Mouse (Mus musculus) liver, embryonic 12.5 days (tissue): ENCODE data around the gene Prkd1. TPM values are rescaled to one million over a fixed set of nuclear protein-coding genes. Genes with fewer than 3 reads are reported as not detected.
A peak's percentile ranks its signal among the peaks of the same experiment; 100 is the strongest.

Experiments used
- ATAC-seq: fragments of 200-750 bp; cut with Nextera tagmentation; 2 replicates; pipeline ENCODE4 v1.8.0; 2017; ENCODE audit warnings: moderate number of reproducible peaks, mild to moderate bottlenecking, moderate library complexity
- H3K27ac ChIP-seq: fragments of 300-500 bp; sonication (generic); 2 replicates; pipeline ENCODE4 v1.5.1; 2016; ENCODE audit warnings: mild to moderate bottlenecking
- H3K27me3 ChIP-seq: fragments of 300-500 bp; sonication (generic); replicated peaks from 2 replicates; pipeline ENCODE4 v1.6.1; 2016; ENCODE audit warnings: mild to moderate bottlenecking, moderate library complexity
- H3K36me3 ChIP-seq: fragments of 300-500 bp; sonication (generic); 2 replicates; pipeline ENCODE4 v1.6.1; 2016; ENCODE audit warnings: mild to moderate bottlenecking, moderate library complexity
- H3K4me1 ChIP-seq: fragments of 300-500 bp; sonication (generic); 2 replicates; pipeline ENCODE4 v1.6.1; 2016
- H3K4me2 ChIP-seq: fragments of 300-500 bp; sonication (generic); 2 replicates; pipeline ENCODE4 v1.6.1; 2016; ENCODE audit warnings: mild to moderate bottlenecking, moderate library complexity
- H3K4me3 ChIP-seq: fragments of 300-500 bp; sonication (generic); 2 replicates; pipeline ENCODE4 v1.5.1; 2016; ENCODE audit warnings: mild to moderate bottlenecking, moderate library complexity
- H3K9ac ChIP-seq: fragments of 300-500 bp; sonication (generic); 2 replicates; pipeline ENCODE4 v1.6.1; 2016; ENCODE audit warnings: mild to moderate bottlenecking, moderate library complexity
- H3K9me3 ChIP-seq: fragments of 300-500 bp; sonication (generic); replicated peaks from 2 replicates; pipeline ENCODE4 v1.6.1; 2016; ENCODE audit warnings: mild to moderate bottlenecking, moderate library complexity
- WGBS: fragments of 180-500 bp; shearing (Covaris S2); methylation state at CpG from one replicate; pipeline ENCODE4 v1.1.7; 2016; ENCODE audit not compliant: insufficient replicate concordance; 5-methylcytosine and 5-hydroxymethylcytosine counted together
- polyA plus RNA-seq: library from polyadenylated mRNA; unstranded; fragments of >200 nt; fragmentation: Nextera tagmentation; extraction: Ambion mirVana; gene quantifications from 2 replicates; pipeline ENCODE4 v1.2.1, GENCODE M21; 2016

Prkd1 gene
- polyA plus RNA-seq, 1 experiment from 2014 or later: 1.4 TPM

DNA sequence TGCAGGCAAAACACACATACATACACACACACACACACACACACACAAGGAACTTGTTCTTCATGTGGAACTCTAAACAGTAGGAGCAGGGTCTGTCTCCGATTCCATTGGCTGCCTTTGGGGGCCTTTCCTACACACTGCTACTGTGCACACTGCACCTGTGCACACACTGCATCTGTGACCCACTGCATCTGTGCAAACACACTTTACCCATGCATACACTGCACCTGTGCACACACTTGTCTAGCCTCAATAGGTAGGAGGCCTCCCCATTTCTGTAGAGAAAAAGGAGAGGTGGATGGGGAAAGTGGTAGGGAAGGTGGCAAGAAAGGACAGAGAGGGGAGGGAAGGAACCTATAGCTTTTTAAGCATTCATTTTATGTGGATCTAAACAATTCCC, 49.5 kb downstream of the Prkd1 start:
- Histone ChIP-seq H3K4me2 (no peak overlapping the region), H3K4me3 (no peak overlapping the region), H3K27me3 (no peaks in the 10 kb centered on the region), H3K9me3 (no peaks in the 10 kb centered on the region), H3K9ac (no peak overlapping the region), H3K36me3 (no peaks in the 10 kb centered on the region), H3K4me1 (no peaks in the 10 kb centered on the region), H3K27ac (no peak overlapping the region)
- 78% methylated on average over 1 of the region's 1 CpGs for WGBS
- no peak for ATAC-seq

DNA sequence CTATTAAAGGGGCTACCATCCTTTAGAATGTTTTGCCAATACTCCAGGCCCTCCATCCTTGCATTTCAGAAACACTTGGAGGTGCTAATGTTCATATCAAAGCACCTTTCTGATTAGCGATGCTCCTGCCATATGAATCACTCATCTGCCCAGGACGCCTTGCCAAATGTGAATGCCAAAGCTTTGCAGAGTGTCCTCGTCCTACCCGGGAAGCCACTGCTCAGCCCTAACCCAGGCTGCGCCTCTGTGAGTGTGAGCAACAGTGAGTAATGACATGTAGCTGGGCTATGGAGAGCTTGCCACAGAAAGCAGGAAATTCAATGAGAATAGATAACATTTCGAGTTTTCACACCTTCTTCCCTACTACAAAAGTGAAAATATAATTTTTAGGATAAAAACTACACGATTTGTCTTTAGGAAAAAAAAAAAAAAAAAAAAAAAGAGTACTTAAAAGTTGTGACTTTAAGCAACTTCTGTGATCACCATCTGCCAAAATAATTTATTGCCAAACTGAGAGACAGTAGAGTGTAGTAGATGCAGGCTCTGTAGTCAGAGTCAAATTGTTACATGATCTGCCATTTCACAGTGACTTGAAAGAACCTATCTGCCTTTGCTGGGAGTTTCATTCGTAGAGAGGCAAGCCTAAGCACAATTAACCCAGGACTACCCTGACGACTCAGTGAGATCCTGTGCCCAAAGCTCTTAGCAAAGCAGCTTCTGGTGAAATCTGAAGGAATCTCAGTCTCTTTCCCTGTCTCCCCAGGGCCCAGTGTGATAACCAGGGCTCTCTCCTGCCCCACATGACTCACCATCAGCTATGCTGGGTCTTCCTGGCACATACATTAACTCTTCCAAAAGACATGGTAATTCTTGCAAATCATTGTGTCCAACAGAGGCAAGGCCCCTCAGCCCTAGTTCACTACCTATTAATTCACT, 50.6 kb downstream of the Prkd1 start:
- Histone ChIP-seq H3K27me3 (no peaks in the 10 kb centered on the region), H3K27ac (no peak overlapping the region), H3K4me3 (no peak overlapping the region), H3K36me3 (no peaks in the 10 kb centered on the region), H3K9ac (no peak overlapping the region), H3K4me1 (peaks cover 5% of the 10 kb centered on the region; the same call in 1 of the 2 replicates), H3K9me3 (no peaks in the 10 kb centered on the region), H3K4me2 (no peak overlapping the region)
- 59% methylated on average over 9 of the region's 9 CpGs for WGBS
- no peak for ATAC-seq

DNA sequence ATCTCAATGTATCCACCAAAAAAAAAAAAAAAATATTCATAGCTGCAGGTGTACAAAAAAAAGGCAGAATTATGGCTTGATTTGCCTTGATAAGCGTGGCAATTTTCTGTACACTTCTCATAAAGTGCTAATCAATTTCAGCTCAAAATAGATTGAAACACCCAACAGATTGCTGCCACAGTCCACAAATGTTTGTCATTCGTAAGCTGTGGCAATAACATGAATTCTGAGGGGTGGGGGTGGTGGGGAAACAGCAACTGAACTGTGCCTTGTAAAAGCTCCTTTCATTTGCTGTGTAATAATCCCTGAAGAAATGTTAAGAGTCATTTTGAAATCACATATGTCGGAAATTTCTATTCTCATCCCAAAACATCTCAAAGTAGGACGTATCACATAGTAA, 51.4 kb downstream of the Prkd1 start:
- Histone ChIP-seq H3K27me3 (no peaks in the 10 kb centered on the region), H3K9me3 (no peaks in the 10 kb centered on the region), H3K4me3 (no peak overlapping the region), H3K4me1 (peaks cover 5% of the 10 kb centered on the region; the same call in 1 of the 2 replicates), H3K36me3 (no peaks in the 10 kb centered on the region), H3K4me2 (no peak overlapping the region), H3K9ac (no peak overlapping the region), H3K27ac (no peak overlapping the region)
- 74% methylated on average over 4 of the region's 4 CpGs for WGBS
- ATAC-seq: no peak

DNA sequence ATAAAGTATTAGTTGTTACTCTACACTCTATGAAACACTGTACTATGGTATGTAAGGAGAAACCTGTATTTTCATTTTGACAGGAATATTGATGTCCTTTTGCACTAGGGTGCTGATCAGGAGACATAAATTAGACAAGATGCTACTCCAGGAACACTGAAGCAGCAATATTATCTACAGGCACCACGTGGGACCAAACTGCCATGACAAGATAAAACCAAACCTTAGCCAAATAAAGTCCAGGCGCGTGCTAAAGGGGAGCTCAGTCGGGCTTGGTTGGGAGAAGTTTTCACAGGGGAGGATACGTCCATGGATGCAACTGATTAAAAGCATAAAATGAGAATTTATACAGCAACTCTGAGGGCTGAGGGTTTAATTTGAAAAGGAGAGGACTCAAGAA, 53.1 kb downstream of the Prkd1 start:
- Histone ChIP-seq H3K9me3 (no peaks in the 10 kb centered on the region), H3K9ac (no peak overlapping the region), H3K4me2 (0 out of 2 replicates have a peak overlapping the region, but pooled peaks have one; percentile 6), H3K27me3 (no peaks in the 10 kb centered on the region), H3K4me3 (no peak overlapping the region), H3K27ac (no peak overlapping the region), H3K36me3 (no peaks in the 10 kb centered on the region), H3K4me1 (peaks cover 5% of the 10 kb centered on the region; the same call in 1 of the 2 replicates)
- ATAC-seq: peak; percentile 51; the same call in 1 of the 2 replicates
- 52% methylated on average over 5 of the region's 5 CpGs for WGBS

DNA sequence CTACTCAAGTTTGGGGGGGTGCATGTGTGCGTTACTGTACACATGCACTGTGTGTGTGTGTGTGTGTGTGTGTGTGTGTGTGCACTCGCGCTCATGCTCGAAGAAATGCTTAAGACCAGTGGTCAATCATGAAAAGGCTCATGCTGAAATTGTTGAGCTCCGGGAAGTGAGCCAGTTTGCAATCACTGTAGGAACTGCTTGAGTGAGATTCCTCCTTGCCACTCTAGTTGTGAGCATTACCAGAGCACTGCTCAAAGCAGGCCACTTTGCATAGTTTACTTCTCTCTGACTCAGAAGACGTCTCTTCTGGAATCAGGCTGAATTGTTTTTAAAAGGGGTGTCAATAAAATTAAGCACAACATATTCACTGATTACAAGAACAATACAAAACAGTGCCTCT, 54.4 kb downstream of the Prkd1 start:
- no peaks in the 10 kb centered on the region for H3K9me3 ChIP-seq
- no peak overlapping the region for H3K27ac ChIP-seq
- H3K9ac ChIP-seq: no peak overlapping the region
- 72% methylated on average over 6 of the region's 6 CpGs for WGBS
- H3K4me2 ChIP-seq: no peak overlapping the region
- no peaks in the 10 kb centered on the region for H3K36me3 ChIP-seq
- ATAC-seq: no peak
- no peak overlapping the region for H3K4me3 ChIP-seq
- no peaks in the 10 kb centered on the region for H3K27me3 ChIP-seq
- H3K4me1 ChIP-seq: peaks cover 5% of the 10 kb centered on the region; the same call in 1 of the 2 replicates

DNA sequence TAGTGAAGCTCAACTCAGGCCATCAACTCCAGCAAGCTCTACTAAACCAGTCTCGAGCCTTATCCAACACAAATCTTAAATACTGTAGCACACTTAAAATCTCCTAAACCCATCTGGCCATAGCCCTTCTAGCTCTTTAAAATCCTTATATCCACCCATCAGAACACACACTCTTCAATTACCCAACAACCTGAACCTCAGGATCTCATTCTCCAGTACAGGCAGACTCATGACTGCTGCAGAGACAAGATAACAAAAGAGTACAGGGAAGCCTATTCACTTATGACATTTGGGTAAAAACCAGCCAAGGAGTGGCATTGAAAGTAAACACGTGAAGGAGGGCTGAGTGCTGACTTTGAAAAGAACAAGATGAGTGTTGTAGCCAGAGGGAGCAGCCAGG, 55.4 kb downstream of the Prkd1 start:
- Histone ChIP-seq H3K4me1 (peaks cover 5% of the 10 kb centered on the region; the same call in 1 of the 2 replicates), H3K27me3 (no peaks in the 10 kb centered on the region), H3K9me3 (no peaks in the 10 kb centered on the region), H3K4me2 (no peak overlapping the region), H3K4me3 (no peak overlapping the region), H3K9ac (no peak overlapping the region), H3K36me3 (no peaks in the 10 kb centered on the region), H3K27ac (no peak overlapping the region)
- peak; percentile 63; the same call in 1 of the 2 replicates for ATAC-seq
- WGBS: 52% methylated on average over 2 of the region's 2 CpGs

DNA sequence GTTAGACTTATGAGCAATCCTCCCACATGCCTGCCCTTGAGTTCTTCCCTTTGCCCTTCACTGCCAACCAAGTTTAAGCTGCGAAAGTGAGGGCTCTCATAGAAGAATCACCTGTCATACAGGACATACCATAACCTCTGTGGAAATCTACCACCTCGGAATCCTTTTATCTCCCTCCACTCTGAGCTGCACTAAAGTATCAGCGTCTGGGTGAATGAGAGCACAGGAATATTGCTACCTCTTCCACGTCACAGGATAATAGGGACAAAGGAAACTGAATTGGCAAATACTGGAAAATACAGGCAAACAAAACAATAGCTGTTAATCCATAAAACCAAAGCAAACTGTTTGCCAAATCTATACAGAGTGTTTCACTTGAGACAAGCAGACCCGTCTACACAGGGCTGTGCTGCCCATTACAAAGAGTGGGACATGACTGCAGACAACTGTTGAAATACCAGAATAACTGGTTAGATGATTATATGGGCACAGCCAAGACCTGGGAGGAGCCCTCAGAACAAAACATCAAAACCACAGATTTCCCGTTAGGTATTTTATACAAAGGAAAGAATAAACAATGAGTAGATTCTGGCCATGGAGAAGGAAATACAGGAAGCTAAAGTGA, 60.6 kb downstream of the Prkd1 start:
- WGBS: 64% methylated on average over 6 of the region's 6 CpGs
- Histone ChIP-seq H3K4me2 (no peak overlapping the region), H3K4me1 (no peaks in the 10 kb centered on the region), H3K9ac (no peak overlapping the region), H3K9me3 (no peaks in the 10 kb centered on the region), H3K4me3 (no peak overlapping the region), H3K27ac (no peak overlapping the region), H3K36me3 (no peaks in the 10 kb centered on the region), H3K27me3 (no peaks in the 10 kb centered on the region)
- ATAC-seq: no peak

DNA sequence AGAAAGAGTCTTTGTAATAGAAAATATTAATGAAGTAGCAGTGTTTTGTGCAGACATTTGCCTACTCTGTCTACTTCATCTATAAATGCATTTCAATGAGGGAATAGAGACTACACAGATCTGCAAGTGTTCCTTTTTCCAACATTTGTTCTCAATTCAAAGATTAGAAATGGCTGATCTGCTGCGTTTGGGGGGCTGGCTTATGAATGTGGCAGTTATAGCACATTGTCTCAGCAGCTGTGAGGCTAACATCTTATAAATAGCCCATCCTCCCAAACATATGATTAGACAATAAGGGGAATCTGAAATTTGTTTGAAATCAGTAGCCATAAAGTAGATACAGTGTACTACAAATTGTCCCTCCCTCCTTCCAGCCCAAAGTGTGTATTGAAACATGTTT, 83.7 kb downstream of the Prkd1 start:
- 55% methylated on average over 1 of the region's 1 CpGs for WGBS
- H3K9ac ChIP-seq: no peak overlapping the region
- no peak for ATAC-seq
- no peaks in the 10 kb centered on the region for H3K36me3 ChIP-seq
- no peak overlapping the region for H3K27ac ChIP-seq
- no peaks in the 10 kb centered on the region for H3K27me3 ChIP-seq
- H3K4me1 ChIP-seq: no peaks in the 10 kb centered on the region
- H3K9me3 ChIP-seq: no peaks in the 10 kb centered on the region
- no peak overlapping the region for H3K4me3 ChIP-seq
- H3K4me2 ChIP-seq: no peak overlapping the region

DNA sequence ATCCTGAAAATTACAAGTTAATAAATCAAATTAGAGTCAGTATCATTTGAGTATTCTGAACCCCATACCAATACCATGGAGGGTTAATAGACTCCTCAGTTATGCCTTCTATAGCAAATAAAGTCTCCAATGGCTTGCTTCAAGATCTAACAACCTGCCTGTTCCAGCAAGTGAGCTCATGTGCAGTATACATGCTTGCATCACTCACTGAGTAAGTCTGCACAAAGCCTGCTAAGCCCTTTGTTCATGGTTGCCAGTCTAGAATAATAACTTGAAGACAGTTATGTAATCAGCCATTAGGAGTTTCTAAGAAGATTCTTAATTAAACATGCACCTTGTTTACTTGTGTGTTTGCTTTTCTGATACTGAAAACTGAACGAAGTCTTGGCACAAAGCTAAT, 88.4 kb downstream of the Prkd1 start:
- H3K4me1 ChIP-seq: no peaks in the 10 kb centered on the region
- H3K4me2 ChIP-seq: no peak overlapping the region
- no peak overlapping the region for H3K4me3 ChIP-seq
- 53% methylated on average over 1 of the region's 1 CpGs for WGBS
- H3K9ac ChIP-seq: no peak overlapping the region
- no peaks in the 10 kb centered on the region for H3K9me3 ChIP-seq
- ATAC-seq: no peak
- H3K36me3 ChIP-seq: no peaks in the 10 kb centered on the region
- H3K27ac ChIP-seq: no peak overlapping the region
- no peaks in the 10 kb centered on the region for H3K27me3 ChIP-seq

DNA sequence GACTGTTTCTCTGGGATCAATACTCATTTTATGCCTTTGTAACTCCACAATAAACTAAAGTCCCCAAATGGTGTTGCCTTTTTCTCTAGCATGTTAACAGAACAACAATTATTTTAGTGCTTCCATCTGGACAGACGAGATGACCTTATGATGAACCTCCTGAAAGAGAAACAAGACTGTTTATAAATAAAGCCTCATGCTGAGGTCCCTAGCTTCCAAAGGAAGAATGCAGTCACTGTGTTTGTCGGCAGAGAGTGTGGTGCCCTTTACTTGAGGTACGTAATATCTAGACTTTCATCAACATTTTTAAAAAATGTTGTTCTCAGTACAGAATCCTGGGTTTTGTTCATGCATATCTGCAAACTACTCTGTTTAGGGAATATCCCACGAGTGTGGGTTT, 90.7 kb downstream of the Prkd1 start:
- no peak for ATAC-seq
- Histone ChIP-seq H3K9ac (no peak overlapping the region), H3K36me3 (no peaks in the 10 kb centered on the region), H3K9me3 (no peaks in the 10 kb centered on the region), H3K27ac (no peak overlapping the region), H3K4me3 (no peak overlapping the region), H3K27me3 (no peaks in the 10 kb centered on the region), H3K4me2 (no peak overlapping the region), H3K4me1 (no peaks in the 10 kb centered on the region)
- WGBS: 56% methylated on average over 4 of the region's 4 CpGs

DNA sequence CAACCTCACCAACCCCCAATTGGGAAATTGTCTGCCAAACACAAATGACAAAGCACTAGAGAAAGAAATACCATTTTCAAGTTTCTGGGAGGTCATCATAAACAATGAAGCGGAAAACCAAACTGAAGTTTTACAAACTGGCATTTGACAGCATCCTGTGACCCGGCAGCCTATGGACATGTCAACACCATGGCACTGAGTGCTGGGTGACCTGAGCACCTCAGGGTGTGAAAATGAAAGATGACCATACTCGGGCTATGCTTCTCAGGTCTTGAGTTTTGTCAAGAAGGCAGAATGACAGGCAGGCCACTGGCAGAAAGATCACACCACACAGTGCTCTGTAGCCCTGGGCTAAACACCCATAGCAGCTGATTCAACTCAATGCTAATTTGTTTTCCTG, 94.7 kb downstream of the Prkd1 start:
- no peak overlapping the region for H3K27ac ChIP-seq
- no peak overlapping the region for H3K9ac ChIP-seq
- no peak overlapping the region for H3K4me3 ChIP-seq
- 55% methylated on average over 3 of the region's 3 CpGs for WGBS
- no peaks in the 10 kb centered on the region for H3K27me3 ChIP-seq
- no peaks in the 10 kb centered on the region for H3K4me1 ChIP-seq
- H3K9me3 ChIP-seq: no peaks in the 10 kb centered on the region
- no peaks in the 10 kb centered on the region for H3K36me3 ChIP-seq
- no peak for ATAC-seq
- H3K4me2 ChIP-seq: no peak overlapping the region

DNA sequence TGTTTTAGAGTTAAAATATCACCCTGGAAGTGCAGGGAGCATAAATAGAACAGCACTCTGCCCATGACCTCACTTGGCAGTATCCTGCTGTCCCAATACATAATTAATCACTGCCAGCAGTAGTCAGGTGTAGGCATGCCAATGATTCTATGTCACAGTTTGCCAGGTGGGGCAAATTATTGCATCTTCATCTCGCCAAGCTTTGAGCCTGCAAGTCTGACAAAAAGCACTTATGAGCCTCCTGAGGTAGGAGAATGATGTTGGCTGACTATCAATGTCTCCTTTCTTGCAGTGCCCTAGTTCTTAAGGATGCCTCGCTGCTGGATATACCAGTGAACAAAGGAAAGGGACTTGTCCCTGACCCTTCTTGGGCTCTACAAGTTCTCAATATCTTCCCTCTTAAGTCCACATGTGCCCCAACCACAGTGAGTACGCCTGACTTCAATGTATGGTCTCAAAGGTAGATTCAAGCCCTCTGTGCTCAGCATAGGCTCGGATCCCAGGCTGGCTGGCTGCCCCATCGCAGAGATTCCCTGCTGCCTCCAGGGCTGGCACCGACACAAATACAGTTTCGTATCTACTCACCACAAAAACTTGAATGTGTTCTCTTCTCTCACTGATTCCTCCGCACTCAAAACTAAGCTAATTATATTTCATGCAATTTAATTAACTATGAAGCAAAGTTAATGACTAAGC, 98.9 kb downstream of the Prkd1 start:
- WGBS: 66% methylated on average over 8 of the region's 8 CpGs
- no peak for ATAC-seq
- Histone ChIP-seq H3K36me3 (no peaks in the 10 kb centered on the region), H3K27me3 (no peaks in the 10 kb centered on the region), H3K4me3 (no peak overlapping the region), H3K27ac (no peak overlapping the region), H3K9me3 (no peaks in the 10 kb centered on the region), H3K9ac (no peak overlapping the region), H3K4me2 (no peak overlapping the region), H3K4me1 (no peaks in the 10 kb centered on the region)
